26 mouse cellular contexts compared by ENCODE assay signal in genomic region chr16:93909936-93910335, GRCm38 (mm10). TPM values are rescaled to one million over a fixed set of nuclear protein-coding genes. Genes with fewer than 3 reads are reported as not detected.
DNase-seq lines count a peak whose midpoint lies in the region; ATAC-seq and TF ChIP-seq lines count a peak whose summit lies in the region.
"Had no signal": no experiment of that assay in that cellular context is flagged by ENCODE, and none has a peak within 500 bp of the region (broad histone marks: within the 10 kb centered on the region; RNA-seq: fewer than 3 reads in every experiment).

No protein-coding gene starts in this region.

- H3K27ac ChIP-seq in kidney, adult 2 months (ENCODE audit: insufficient read depth, low read depth, low read length), result no peak overlapping the region
- H3K27ac ChIP-seq in liver, postnatal 0 days (ENCODE audit: low read depth), result no peak overlapping the region
- H3K27ac ChIP-seq in liver, embryonic 11.5 days (ENCODE audit: low read depth, low read length), result no peak overlapping the region
- H3K27ac ChIP-seq: embryonic facial prominence, embryonic 13.5 days; forebrain, embryonic 10.5 days; gastrocnemius, adult 2 months; hindbrain, embryonic 15.5 days; liver, embryonic 15.5 days had no signal

- no peaks in the 10 kb centered on the region for H3K9me3 ChIP-seq in liver, postnatal 0 days (ENCODE audit: low read length)
- H3K9me3 ChIP-seq in liver, embryonic 11.5 days (ENCODE audit: control insufficient read depth, low read length), result no peaks in the 10 kb centered on the region
- H3K9me3 ChIP-seq: embryonic facial prominence, embryonic 13.5 days; forebrain, embryonic 10.5 days; heart, embryonic 12.5 days; hindbrain, embryonic 15.5 days; liver, embryonic 15.5 days; stomach, embryonic 15.5 days had no signal

- TF ChIP-seq POLR2A in kidney, adult 2 months (IDR thresholded peaks at IDR 0.05; ENCODE audit: low read depth, low read length), result no peak

- no peak overlapping the region for H3K4me2 ChIP-seq in liver, postnatal 0 days (ENCODE audit: low read depth, low read length)
- no peak overlapping the region for H3K4me2 ChIP-seq in liver, embryonic 11.5 days
- H3K4me2 ChIP-seq: embryonic facial prominence, embryonic 13.5 days; heart, embryonic 12.5 days; hindbrain, embryonic 15.5 days; liver, embryonic 15.5 days; stomach, embryonic 15.5 days had no signal

- no peak for TF ChIP-seq CTCF in kidney, adult 2 months (conservative IDR thresholded peaks at IDR 0.05; ENCODE audit: insufficient read depth, insufficient read length, low read depth, low read length)
- TF ChIP-seq CTCF in liver, postnatal 0 days (IDR thresholded peaks at IDR 0.05; ENCODE audit: low read depth), result no peak

- no peak overlapping the region for H3K4me3 ChIP-seq in kidney, adult 2 months (ENCODE audit: insufficient read depth, low read depth, low read length)
- no peak overlapping the region for H3K4me3 ChIP-seq in liver, postnatal 0 days (ENCODE audit: low read depth, low read length)
- no peak overlapping the region for H3K4me3 ChIP-seq in liver, embryonic 11.5 days (ENCODE audit: low read depth, low read length)
- H3K4me3 ChIP-seq: embryonic facial prominence, embryonic 13.5 days; forebrain, embryonic 10.5 days; gastrocnemius, adult 2 months; heart, embryonic 12.5 days; hindbrain, embryonic 15.5 days; liver, embryonic 15.5 days; stomach, embryonic 15.5 days had no signal

- no peak for TF ChIP-seq EP300 in liver, postnatal 0 days (IDR thresholded peaks at IDR 0.05; ENCODE audit: low read depth)

- H3K4me1 ChIP-seq in kidney, adult 2 months (ENCODE audit: control insufficient read depth, insufficient read depth, low read length), result peaks cover 6% of the 10 kb centered on the region; the same call in 1 of the 2 replicates
- peaks cover 8% of the 10 kb centered on the region for H3K4me1 ChIP-seq in liver, postnatal 0 days (ENCODE audit: insufficient read depth)
- H3K4me1 ChIP-seq in liver, embryonic 11.5 days (replicated peaks; ENCODE audit: control insufficient read depth, insufficient read depth, low read length), result no peaks in the 10 kb centered on the region
- H3K4me1 ChIP-seq: heart, embryonic 12.5 days; hindbrain, embryonic 15.5 days had no signal

- WGBS in kidney, adult 2 months, result 49% methylated on average over 3 of the region's 3 CpGs
- WGBS in liver, postnatal 0 days (ENCODE audit: insufficient replicate concordance), result 70% methylated on average over 3 of the region's 3 CpGs
- WGBS in liver, embryonic 11.5 days, result 82% methylated on average over 3 of the region's 3 CpGs

- no peaks in the 10 kb centered on the region for H3K27me3 ChIP-seq in kidney, adult 2 months (replicated peaks; ENCODE audit: control insufficient read depth, insufficient read depth, low read length)
- no peaks in the 10 kb centered on the region for H3K27me3 ChIP-seq in liver, postnatal 0 days (ENCODE audit: insufficient read depth, low read length)
- no peaks in the 10 kb centered on the region for H3K27me3 ChIP-seq in liver, embryonic 11.5 days (replicated peaks; ENCODE audit: control insufficient read depth, insufficient read depth, low read length)
- H3K27me3 ChIP-seq: CH12.LX; embryonic facial prominence, embryonic 13.5 days; heart, embryonic 12.5 days; hindbrain, embryonic 15.5 days; liver, embryonic 15.5 days; Patski; stomach, embryonic 15.5 days had no signal

- DNase-seq in kidney, adult 2 months, result peak; percentile 50
- no peak for DNase-seq in kidney, adult 8-10 months
- DNase-seq in liver, postnatal 0 days, result peak; percentile 73
- no peak for DNase-seq in liver, embryonic 11.5 days (ENCODE audit: low spot score)
- peak; percentile 44 for DNase-seq in NIH3T3 (ENCODE audit: low read depth)
- peak; percentile 49 for DNase-seq in adrenal gland, postnatal 25 days
- no peak for DNase-seq in urinary bladder, postnatal 14 days (ENCODE audit: low spot score)
- DNase-seq in layer of hippocampus, adult 11-12 months (ENCODE audit: low spot score), result no peak
- DNase-seq: cerebellum, adult 18-20 months; cerebellum, postnatal 10 days; gastrocnemius, adult 2 months; gastrocnemius, postnatal 36 days; heart, adult 18-20 months; layer of hippocampus, adult 9-11 months; liver; midbrain, embryonic 14.5 days; right cerebral cortex, postnatal 25 days had no signal

- no peak overlapping the region for H3K9ac ChIP-seq in liver, postnatal 0 days (replicated peaks)
- H3K9ac ChIP-seq in liver, embryonic 11.5 days (ENCODE audit: low read depth, low read length), result no peak overlapping the region
- H3K9ac ChIP-seq: embryonic facial prominence, embryonic 13.5 days; heart, embryonic 12.5 days; hindbrain, embryonic 15.5 days; liver, embryonic 15.5 days; stomach, embryonic 15.5 days had no signal

- ATAC-seq in liver, postnatal 0 days, result no peak
- no peak for ATAC-seq in liver, embryonic 11.5 days (replicated peaks; ENCODE audit: low FRiP score)
- ATAC-seq: forebrain, embryonic 16.5 days; Patski had no signal

- no peaks in the 10 kb centered on the region for H3K36me3 ChIP-seq in kidney, adult 2 months (ENCODE audit: control insufficient read depth, insufficient read depth, low read length)
- no peaks in the 10 kb centered on the region for H3K36me3 ChIP-seq in liver, postnatal 0 days (replicated peaks; ENCODE audit: insufficient read depth, low read length)
- H3K36me3 ChIP-seq in liver, embryonic 11.5 days (ENCODE audit: control insufficient read depth, insufficient read depth, low read length), result no peaks in the 10 kb centered on the region
- H3K36me3 ChIP-seq: hindbrain, embryonic 15.5 days; stomach, embryonic 15.5 days had no signal

RNA-seq across cellular contexts. Expression of gene Chaf1b, which starts 26.2 kb away (rescaled TPM):
- 1.6 and 2.0 TPM in 2 replicates for polyA plus RNA-seq in kidney, adult 2 months (2012; rRNA removed)
- 17.2 and 18.9 TPM in 2 replicates for polyA plus RNA-seq in liver, postnatal 0 days (2015; fragmentation: Nextera tagmentation; extraction: Ambion mirVana)
- 86.3 and 96.0 TPM in 2 replicates for polyA plus RNA-seq in liver, embryonic 11.5 days (2014; fragmentation: Nextera tagmentation; extraction: Ambion mirVana)
- 6.9 and 7.2 TPM in 2 replicates for total RNA-seq in adrenal gland, postnatal 25 days (2021)

Comparison
In these comparisons a context has a peak if more than half of its experiments do, and no peak if none do; other contexts are left out.
1. DNase-seq: peak in kidney, adult 2 months (single experiment), liver, postnatal 0 days (single experiment), NIH3T3 (single experiment) and adrenal gland, postnatal 25 days (single experiment); none in kidney, adult 8-10 months (0 of 2), liver, embryonic 11.5 days (single experiment), urinary bladder, postnatal 14 days (single experiment) and layer of hippocampus, adult 11-12 months (single experiment).